Mouse (Mus musculus) ES-Bruce4 (cell line): ENCODE measurements at regions not wholly inside any gene's neighbourhood (a gene's known extent, or its start where the extent isn't known, plus 50 kb on each side); places are given as distances from the start of the nearest gene placed in this dataset.

Experiments used
- H3K27ac ChIP-seq: 2 replicates; pipeline ENCODE4 v1.5.1; 2012; ENCODE audit warnings: low read length, inconsistent platforms; ENCODE audit not compliant: insufficient read depth
- H3K27me3 ChIP-seq: 2 replicates; pipeline ENCODE4 v1.6.1; 2012; ENCODE audit warnings: mild to moderate bottlenecking, low read length, inconsistent platforms; ENCODE audit not compliant: control insufficient read depth, poor library complexity, insufficient read depth, severe bottlenecking
- H3K36me3 ChIP-seq: 2 replicates; pipeline ENCODE4 v1.6.1; 2012; ENCODE audit warnings: inconsistent platforms, mild to moderate bottlenecking, low read length, moderate library complexity; ENCODE audit not compliant: control insufficient read depth, poor library complexity, insufficient read depth, severe bottlenecking
- H3K4me1 ChIP-seq: one replicate; pipeline ENCODE4 v1.8.1; 2011; ENCODE audit warnings: low read length; ENCODE audit not compliant: control insufficient read depth, insufficient read depth
- H3K4me3 ChIP-seq: 2 replicates; pipeline ENCODE4 v1.5.1; 2011; ENCODE audit warnings: low read depth, mild to moderate bottlenecking, low read length
- H3K9ac ChIP-seq: 2 replicates; pipeline ENCODE4 v1.6.1; 2012; ENCODE audit warnings: low read depth, mild to moderate bottlenecking, inconsistent platforms; ENCODE audit not compliant: poor library complexity, severe bottlenecking
- H3K9me3 ChIP-seq: replicated peaks from 2 replicates; pipeline ENCODE4 v1.6.1; 2012; ENCODE audit warnings: mild to moderate bottlenecking, low read length, inconsistent platforms; ENCODE audit not compliant: control insufficient read depth, poor library complexity, insufficient read depth, severe bottlenecking
- CTCF ChIP-seq: IDR thresholded peaks from one replicate; pipeline ENCODE4 v1.8.1; 2011; ENCODE audit warnings: low read depth, low read length
- EP300 ChIP-seq: IDR thresholded peaks from 2 replicates; pipeline ENCODE4 v1.6.1; 2011; ENCODE audit warnings: low read depth, low read length; ENCODE audit not compliant: insufficient read depth
- POLR2A ChIP-seq: IDR thresholded peaks from one replicate; pipeline ENCODE4 v1.8.1; 2011; ENCODE audit warnings: low read length; ENCODE audit not compliant: insufficient read depth

- no peak overlapping the region for H3K9ac ChIP-seq
- H3K9me3 ChIP-seq = no peaks in the 10 kb centered on the region
- H3K27me3 ChIP-seq = no peaks in the 10 kb centered on the region
- no peaks in the 10 kb centered on the region for H3K36me3 ChIP-seq
- no peaks in the 10 kb centered on the region for H3K4me1 ChIP-seq
- H3K27ac ChIP-seq = no peak overlapping the region
- TF ChIP-seq POLR2A (no peak), CTCF (no peak), EP300 (no peak)
- H3K4me3 ChIP-seq = no peak overlapping the region
These were observed 54.3 kb upstream of the Nrbf2 start for GRCm38 (mm10) chr10:67339371-67339929.

- no peak overlapping the region for H3K9ac ChIP-seq
- H3K27me3 ChIP-seq = no peaks in the 10 kb centered on the region
- H3K36me3 ChIP-seq = no peaks in the 10 kb centered on the region
- no peak for TF ChIP-seq CTCF
- TF ChIP-seq POLR2A = no peak
- TF ChIP-seq EP300 = no peak
- no peak overlapping the region for H3K4me3 ChIP-seq
- no peak overlapping the region for H3K27ac ChIP-seq
- no peaks in the 10 kb centered on the region for H3K9me3 ChIP-seq
- no peaks in the 10 kb centered on the region for H3K4me1 ChIP-seq
These were observed 59.6 kb upstream of the Nrbf2 start for GRCm38 (mm10) chr10:67344722-67345121.

- no peaks in the 10 kb centered on the region for H3K36me3 ChIP-seq
- no peak overlapping the region for H3K9ac ChIP-seq
- TF ChIP-seq EP300 (no peak), POLR2A (no peak), CTCF (no peak)
- H3K4me3 ChIP-seq = no peak overlapping the region
- no peak overlapping the region for H3K27ac ChIP-seq
- peaks cover 1% of the 10 kb centered on the region; the same call in 1 of the 2 replicates for H3K27me3 ChIP-seq
- no peaks in the 10 kb centered on the region for H3K4me1 ChIP-seq
- no peaks in the 10 kb centered on the region for H3K9me3 ChIP-seq
These were observed 65.9 kb upstream of the Nrbf2 start for GRCm38 (mm10) chr10:67350956-67351355.

GRCm38 (mm10) chr10:67360793-67361192 is 75.7 kb upstream of the Nrbf2 start:
- Histone ChIP-seq H3K36me3 (no peaks in the 10 kb centered on the region), H3K9me3 (no peaks in the 10 kb centered on the region), H3K4me1 (no peaks in the 10 kb centered on the region), H3K27me3 (no peaks in the 10 kb centered on the region), H3K27ac (no peak overlapping the region), H3K9ac (no peak overlapping the region), H3K4me3 (no peak overlapping the region)
- TF ChIP-seq POLR2A = no peak
- no peak for TF ChIP-seq CTCF
- TF ChIP-seq EP300 = no peak

GRCm38 (mm10) chr10:67361281-67361680 is 76.2 kb upstream of the Nrbf2 start:
- no peak overlapping the region for H3K27ac ChIP-seq
- no peaks in the 10 kb centered on the region for H3K27me3 ChIP-seq
- H3K36me3 ChIP-seq = no peaks in the 10 kb centered on the region
- no peak overlapping the region for H3K9ac ChIP-seq
- H3K9me3 ChIP-seq = no peaks in the 10 kb centered on the region
- H3K4me1 ChIP-seq = no peaks in the 10 kb centered on the region
- TF ChIP-seq CTCF (no peak), EP300 (no peak), POLR2A (no peak)
- H3K4me3 ChIP-seq = no peak overlapping the region

- Histone ChIP-seq H3K4me3 (no peak overlapping the region), H3K36me3 (no peaks in the 10 kb centered on the region), H3K9me3 (no peaks in the 10 kb centered on the region), H3K27me3 (no peaks in the 10 kb centered on the region), H3K9ac (no peak overlapping the region), H3K4me1 (no peaks in the 10 kb centered on the region), H3K27ac (no peak overlapping the region)
- TF ChIP-seq EP300 = no peak
- no peak for TF ChIP-seq CTCF
- no peak for TF ChIP-seq POLR2A
These were observed 79.5 kb upstream of the Nrbf2 start for GRCm38 (mm10) chr10:67364595-67364994.
